16 mouse cellular contexts compared by ENCODE assay signal in the genomic region with DNA sequence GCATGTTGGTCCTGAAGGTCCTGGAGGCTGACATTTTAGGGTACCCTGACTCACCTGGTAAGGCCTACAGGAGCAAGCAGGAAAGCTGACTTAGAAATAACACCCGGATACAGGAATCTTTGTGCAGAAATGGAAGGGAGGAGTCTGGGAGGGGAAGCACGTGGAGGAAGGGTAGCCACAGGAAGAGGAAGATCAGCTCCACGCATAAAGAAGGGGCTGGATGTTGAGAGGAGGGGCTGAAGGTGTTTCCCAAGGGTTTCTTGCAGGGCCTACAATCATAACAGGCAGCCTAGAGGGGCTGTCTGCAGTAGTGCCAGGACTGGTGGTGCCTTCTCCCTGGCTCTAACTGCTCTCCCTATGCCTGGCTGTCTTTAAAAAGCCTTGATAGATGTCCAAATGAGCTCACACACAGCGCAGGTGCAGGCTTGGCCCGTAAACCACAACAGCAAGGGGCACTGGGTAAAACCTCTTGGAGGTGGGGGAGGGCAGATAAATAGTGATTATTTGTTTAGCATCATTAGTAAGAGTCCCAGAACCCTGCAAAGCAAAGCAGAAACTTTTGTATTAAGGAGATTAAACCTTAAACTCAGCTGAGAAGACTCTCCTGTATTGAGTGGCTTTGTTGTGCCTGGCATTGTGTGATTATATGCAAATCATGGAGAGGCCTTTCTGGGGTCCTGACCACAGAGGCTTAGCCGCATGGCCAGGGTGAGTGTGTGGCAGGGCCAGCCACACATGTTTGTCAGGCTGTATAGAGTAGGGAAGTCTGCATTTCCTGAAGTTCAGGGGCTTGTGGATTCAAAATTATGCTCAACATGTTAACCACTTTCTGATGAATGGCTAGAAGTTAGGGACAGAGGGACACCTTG. TPM values are rescaled to one million over a fixed set of nuclear protein-coding genes. Genes with fewer than 3 reads are reported as not detected.
DNase-seq lines count a peak whose midpoint lies in the region.
"Had no signal": no experiment of that assay in that cellular context is flagged by ENCODE, and none has a peak within 500 bp of the region (broad histone marks: within the 10 kb centered on the region; RNA-seq: fewer than 3 reads in every experiment).

A gene (minus strand): TSS at position 206 of the 869 bp plus-strand sequence.

- intact Hi-C loops in left cerebral cortex, postnatal 4 days (cut with DNase I) = loop anchor here (10.0 kb wide), 2 partner anchors 789 to 1119 kb away; no protein-coding TSS in a partner anchor

- peak; percentile 49 to 57 for DNase-seq in cerebellum, postnatal 14 days
- no peak for DNase-seq in cerebellum, adult 18-20 months
- DNase-seq in left cerebral cortex, postnatal 4 days = peak; percentile 68
- DNase-seq in left cerebral cortex, adult 9 months (ENCODE audit: low spot score in 2 of 2) = no peak
- peak; percentile 29 for DNase-seq in thymus, postnatal 25 days
- DNase-seq in thymus, adult 18-20 months = no peak
- no peak for DNase-seq in layer of hippocampus, adult 11-12 months (ENCODE audit: low spot score)
- DNase-seq: adrenal gland, postnatal 36 days; cerebellum, adult 9-11 months; heart, adult 11 months; kidney, adult 18-20 months; lung, embryonic 14.5 days; lung, postnatal 4 days; right cerebral cortex, adult 18-20 months had no signal

RNA-seq across cellular contexts. Expression of the gene that starts here (rescaled TPM):
- under 1 TPM in 1 of 2 experiments, not detected in 1; 0.04 TPM for total RNA-seq in left cerebral cortex, postnatal 4 days (2021)
- total RNA-seq: adrenal gland, postnatal 36 days; gastrocnemius, adult 8-10 months; left cerebral cortex, adult 18-20 months had no signal

Comparison
In these comparisons a context has a peak if more than half of its experiments do, and no peak if none do; other contexts are left out.
1. DNase-seq: peak in cerebellum, postnatal 14 days (2 of 2) and thymus, postnatal 25 days (single experiment); none in cerebellum, adult 18-20 months (0 of 2), left cerebral cortex, adult 9 months (0 of 2), thymus, adult 18-20 months (0 of 2) and layer of hippocampus, adult 11-12 months (single experiment).
2. Peak in DNase-seq in left cerebral cortex, postnatal 4 days; RNA of the gene not detected or under 1 TPM.